Mouse (Mus musculus) midbrain, embryonic 14.5 days (tissue): ENCODE measurements around the gene Fam83b. TPM values are rescaled to one million over a fixed set of nuclear protein-coding genes. Genes with fewer than 3 reads are reported as not detected.

Source experiments
- ATAC-seq: fragments of 200-750 bp; cut with Nextera tagmentation; 2 replicates; pipeline ENCODE4 v1.8.0; 2017; ENCODE audit warnings: moderate number of reproducible peaks, moderate library complexity; ENCODE audit not compliant: low FRiP score, low TSS enrichment
- DNase-seq: peaks from one replicate; pipeline ENCODE4 v3.0.0-alpha.2; 2015
- H3K27ac ChIP-seq: fragments of 300-500 bp; sonication (generic); replicated peaks from 2 replicates; pipeline ENCODE4 v1.5.1; 2014; ENCODE audit warnings: mild to moderate bottlenecking, low read depth, low read length, moderate library complexity
- H3K27me3 ChIP-seq: fragments of 300-500 bp; sonication (generic); 2 replicates; pipeline ENCODE4 v1.6.1; 2014; ENCODE audit warnings: low read length, control low read depth, mixed read lengths; ENCODE audit not compliant: control insufficient read depth, insufficient read depth
- H3K36me3 ChIP-seq: fragments of 300-500 bp; sonication (generic); 2 replicates; pipeline ENCODE4 v1.6.1; 2014; ENCODE audit warnings: low read length, control low read depth; ENCODE audit not compliant: control insufficient read depth, insufficient read depth
- H3K4me1 ChIP-seq: fragments of 300-500 bp; sonication (generic); 2 replicates; pipeline ENCODE4 v1.6.1; 2014; ENCODE audit warnings: mild to moderate bottlenecking, antibody characterized with exemption, low read length, control low read depth; ENCODE audit not compliant: control insufficient read depth, insufficient read depth
- H3K4me2 ChIP-seq: fragments of 300-500 bp; sonication (generic); 2 replicates; pipeline ENCODE4 v1.6.1; 2014; ENCODE audit warnings: mild to moderate bottlenecking, low read length, moderate library complexity
- H3K4me3 ChIP-seq: fragments of 300-500 bp; sonication (generic); replicated peaks from 2 replicates; pipeline ENCODE4 v1.5.1; 2014; ENCODE audit warnings: low read depth, low read length
- H3K9ac ChIP-seq: fragments of 300-500 bp; sonication (generic); replicated peaks from 2 replicates; pipeline ENCODE4 v1.6.1; 2014; ENCODE audit warnings: mild to moderate bottlenecking, low read length, moderate library complexity
- H3K9me3 ChIP-seq: fragments of 300-500 bp; sonication (generic); 2 replicates; pipeline ENCODE4 v1.6.1; 2016; ENCODE audit warnings: low read length, control low read depth, mixed read lengths; ENCODE audit not compliant: control insufficient read depth
- WGBS: fragments of 180-500 bp; shearing (Covaris S2); extraction: QIAGEN DNeasy Blood & Tissue Kit; methylation state at CpG from one replicate; pipeline ENCODE4 v1.1.7; 2014; 5-methylcytosine and 5-hydroxymethylcytosine counted together
- polyA plus RNA-seq: library from polyadenylated mRNA; unstranded; fragments of >200 nt; fragmentation: Nextera tagmentation; extraction: Ambion mirVana; gene quantifications from 2 replicates; pipeline ENCODE4 v1.2.1, GENCODE M21; 2014

The Fam83b gene
- polyA plus RNA-seq, 1 experiment from 2014 or later, result not detected

DNA sequence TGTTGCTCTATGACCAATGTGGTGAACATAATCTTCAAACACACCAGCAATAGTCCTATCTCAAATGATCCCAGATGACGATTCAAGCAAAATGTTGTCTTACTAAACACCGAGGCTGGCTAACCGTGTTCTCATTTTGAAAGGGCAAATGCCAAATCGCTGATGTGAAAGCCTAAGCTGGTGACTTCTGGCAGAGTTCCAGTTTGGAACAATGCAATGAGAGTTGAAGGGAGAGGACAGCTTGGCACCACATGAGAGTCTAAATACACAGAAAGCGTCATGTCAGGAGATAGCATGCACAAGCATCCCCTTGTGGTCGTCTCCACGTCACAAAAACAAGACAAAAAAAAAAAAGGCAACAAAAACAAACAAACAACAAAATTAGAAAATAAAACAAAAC, 27.6 kb downstream of the Fam83b start:
- DNase-seq, result peak; percentile 49
- no peaks in the 10 kb centered on the region for H3K4me1 ChIP-seq
- no peak overlapping the region for H3K4me3 ChIP-seq
- 57% methylated on average over 7 of the region's 7 CpGs for WGBS
- H3K9ac ChIP-seq, result no peak overlapping the region
- no peaks in the 10 kb centered on the region for H3K27me3 ChIP-seq
- no peaks in the 10 kb centered on the region for H3K9me3 ChIP-seq
- H3K4me2 ChIP-seq, result no peak overlapping the region
- ATAC-seq, result no peak
- H3K36me3 ChIP-seq, result no peaks in the 10 kb centered on the region
- no peak overlapping the region for H3K27ac ChIP-seq

GRCm38 (mm10) chr9:76536032-76536431, 30.9 kb downstream of the Fam83b start:
- ATAC-seq, result no peak
- no peak for DNase-seq
- H3K4me1 ChIP-seq, result no peaks in the 10 kb centered on the region
- H3K9me3 ChIP-seq, result no peaks in the 10 kb centered on the region
- WGBS, result 91% methylated on average over 9 of the region's 9 CpGs
- no peak overlapping the region for H3K27ac ChIP-seq
- no peak overlapping the region for H3K9ac ChIP-seq
- H3K36me3 ChIP-seq, result no peaks in the 10 kb centered on the region
- H3K27me3 ChIP-seq, result no peaks in the 10 kb centered on the region
- H3K4me3 ChIP-seq, result no peak overlapping the region
- no peak overlapping the region for H3K4me2 ChIP-seq

DNA sequence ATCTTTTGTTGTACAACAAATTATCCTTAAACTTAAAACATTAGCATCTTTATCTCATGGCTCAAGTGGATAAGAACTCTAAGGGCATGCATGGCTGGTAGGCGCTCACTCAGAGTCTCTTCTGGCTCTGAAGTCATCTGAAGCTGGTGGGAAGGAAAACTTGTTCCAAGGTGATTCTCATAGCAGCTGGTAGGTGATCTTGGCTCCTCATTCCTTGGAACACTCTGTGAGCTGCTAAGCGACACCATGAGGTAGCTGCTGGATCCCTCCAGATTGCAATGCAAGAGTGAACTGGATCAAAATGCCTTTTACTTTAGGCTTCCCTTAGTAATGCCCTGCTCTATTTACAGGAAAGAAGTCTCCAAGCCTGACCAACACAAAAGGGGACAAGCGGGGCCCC, 34.5 kb downstream of the Fam83b start:
- 90% methylated on average over 3 of the region's 3 CpGs for WGBS
- DNase-seq, result no peak

GRCm38 (mm10) chr9:76531368-76531767, 35.5 kb downstream of the Fam83b start:
- Histone ChIP-seq H3K9ac (no peak overlapping the region), H3K4me3 (no peak overlapping the region), H3K9me3 (no peaks in the 10 kb centered on the region), H3K4me1 (no peaks in the 10 kb centered on the region), H3K27ac (no peak overlapping the region), H3K36me3 (no peaks in the 10 kb centered on the region), H3K27me3 (no peaks in the 10 kb centered on the region), H3K4me2 (no peak overlapping the region)
- ATAC-seq (no peak), DNase-seq (no peak)
- WGBS, result 84% methylated on average over 4 of the region's 4 CpGs

More for the DNA sequence above, 34.5 kb downstream of the Fam83b start:
- Histone ChIP-seq H3K4me3 (no peak overlapping the region), H3K9ac (no peak overlapping the region), H3K4me1 (no peaks in the 10 kb centered on the region), H3K27me3 (no peaks in the 10 kb centered on the region), H3K4me2 (no peak overlapping the region), H3K9me3 (no peaks in the 10 kb centered on the region), H3K27ac (no peak overlapping the region), H3K36me3 (no peaks in the 10 kb centered on the region)
- no peak for ATAC-seq

DNA sequence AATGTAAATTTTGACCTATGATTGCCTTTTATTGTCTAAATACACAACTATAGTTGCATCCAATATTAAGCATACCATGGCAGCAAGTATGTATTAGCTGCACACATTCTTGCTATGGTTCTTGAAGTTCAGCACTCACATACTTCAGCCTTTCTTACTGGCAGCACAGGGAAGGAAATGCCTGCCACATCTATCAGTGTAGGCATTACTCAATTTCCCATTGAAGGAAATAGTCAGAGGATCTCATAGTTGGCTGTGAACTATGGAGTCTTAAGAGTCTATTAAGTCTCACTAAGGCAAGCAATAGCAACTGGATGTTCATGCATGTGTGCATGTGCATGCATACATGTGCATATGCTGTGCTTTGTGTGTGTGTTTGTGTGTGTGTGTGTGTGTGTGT, 41.3 kb downstream of the Fam83b start:
- H3K27ac ChIP-seq, result no peak overlapping the region
- no peaks in the 10 kb centered on the region for H3K36me3 ChIP-seq
- no peak overlapping the region for H3K4me3 ChIP-seq
- H3K9me3 ChIP-seq, result no peaks in the 10 kb centered on the region
- DNase-seq, result no peak
- H3K9ac ChIP-seq, result no peak overlapping the region
- no peaks in the 10 kb centered on the region for H3K27me3 ChIP-seq
- no peak overlapping the region for H3K4me2 ChIP-seq
- no peak for ATAC-seq
- no peaks in the 10 kb centered on the region for H3K4me1 ChIP-seq

- H3K4me3 ChIP-seq, result no peak overlapping the region
Measured at GRCm38 (mm10) chr9:76523075-76523474, 43.8 kb downstream of the Fam83b start.

GRCm38 (mm10) chr9:76521640-76522039, 45.3 kb downstream of the Fam83b start:
- H3K9me3 ChIP-seq, result no peaks in the 10 kb centered on the region
- no peak overlapping the region for H3K27ac ChIP-seq
- H3K27me3 ChIP-seq, result no peaks in the 10 kb centered on the region
- no peak overlapping the region for H3K4me3 ChIP-seq
- H3K36me3 ChIP-seq, result no peaks in the 10 kb centered on the region
- WGBS, result 83% methylated on average over 3 of the region's 3 CpGs
- H3K9ac ChIP-seq, result no peak overlapping the region
- no peak for ATAC-seq
- H3K4me2 ChIP-seq, result no peak overlapping the region
- no peaks in the 10 kb centered on the region for H3K4me1 ChIP-seq
- peak; percentile 6 for DNase-seq

More at GRCm38 (mm10) chr9:76523075-76523474, 43.8 kb downstream of the Fam83b start:
- DNase-seq, result no peak
- H3K9me3 ChIP-seq, result no peaks in the 10 kb centered on the region
- H3K36me3 ChIP-seq, result no peaks in the 10 kb centered on the region
- H3K27me3 ChIP-seq, result no peaks in the 10 kb centered on the region
- no peak overlapping the region for H3K4me2 ChIP-seq
- no peaks in the 10 kb centered on the region for H3K4me1 ChIP-seq
- no peak for ATAC-seq
- no peak overlapping the region for H3K9ac ChIP-seq
- no peak overlapping the region for H3K27ac ChIP-seq

- 58% methylated on average over 1 of the region's 1 CpGs for WGBS
- H3K27ac ChIP-seq, result no peak overlapping the region
- H3K9me3 ChIP-seq, result no peaks in the 10 kb centered on the region
- ATAC-seq (no peak), DNase-seq (no peak)
- no peak overlapping the region for H3K4me2 ChIP-seq
- no peaks in the 10 kb centered on the region for H3K4me1 ChIP-seq
- no peak overlapping the region for H3K9ac ChIP-seq
- H3K4me3 ChIP-seq, result no peak overlapping the region
- H3K27me3 ChIP-seq, result no peaks in the 10 kb centered on the region
- H3K36me3 ChIP-seq, result no peaks in the 10 kb centered on the region
Measured at GRCm38 (mm10) chr9:76518665-76519064, 48.3 kb downstream of the Fam83b start.

DNA sequence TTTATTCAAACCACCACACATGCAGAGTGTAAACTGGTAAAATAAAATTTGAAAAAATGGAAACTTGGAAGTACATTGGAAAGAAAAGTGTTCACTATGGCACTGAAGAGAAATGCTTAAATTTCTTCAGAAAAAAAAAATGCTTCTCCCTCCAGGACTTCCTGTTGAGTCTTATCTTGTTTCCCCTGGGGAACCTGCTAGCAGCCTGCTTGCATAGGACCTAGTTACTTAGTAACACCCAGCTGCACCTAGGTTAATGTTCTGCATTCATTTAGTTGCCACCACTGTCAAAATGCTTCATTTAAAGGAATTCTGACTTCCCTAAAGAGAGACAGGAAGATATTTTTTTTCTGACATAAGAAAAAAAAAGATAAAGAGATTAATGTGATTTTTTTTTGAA, 61.3 kb downstream of the Fam83b start:
- H3K9me3 ChIP-seq, result no peaks in the 10 kb centered on the region
- no peaks in the 10 kb centered on the region for H3K4me1 ChIP-seq
- no peaks in the 10 kb centered on the region for H3K27me3 ChIP-seq
- no peaks in the 10 kb centered on the region for H3K36me3 ChIP-seq
- H3K9ac ChIP-seq, result no peak overlapping the region
- DNase-seq, result no peak
- ATAC-seq, result no peak
- no peak overlapping the region for H3K27ac ChIP-seq
- H3K4me2 ChIP-seq, result no peak overlapping the region
- H3K4me3 ChIP-seq, result no peak overlapping the region
